Mouse (Mus musculus) left cerebral cortex, adult 18-20 months (tissue): ENCODE measurements at regions not wholly inside any gene's neighbourhood (a gene's known extent, or its start where the extent isn't known, plus 50 kb on each side); places are given as distances from the start of the nearest gene placed in this dataset.
"Not testable (repeated sequence)": the region's sequence is repeated elsewhere in the genome, so short reads cannot be mapped to it uniquely, and the experiment has no call there.

Experiments used
- DNase-seq, 2 experiments: peaks; one replicate each; pipeline ENCODE4 v3.0.0; 2021 to 2022; ENCODE audit warnings: low spot score in 2 of 2, mixed read lengths in 1 of 2

DNA sequence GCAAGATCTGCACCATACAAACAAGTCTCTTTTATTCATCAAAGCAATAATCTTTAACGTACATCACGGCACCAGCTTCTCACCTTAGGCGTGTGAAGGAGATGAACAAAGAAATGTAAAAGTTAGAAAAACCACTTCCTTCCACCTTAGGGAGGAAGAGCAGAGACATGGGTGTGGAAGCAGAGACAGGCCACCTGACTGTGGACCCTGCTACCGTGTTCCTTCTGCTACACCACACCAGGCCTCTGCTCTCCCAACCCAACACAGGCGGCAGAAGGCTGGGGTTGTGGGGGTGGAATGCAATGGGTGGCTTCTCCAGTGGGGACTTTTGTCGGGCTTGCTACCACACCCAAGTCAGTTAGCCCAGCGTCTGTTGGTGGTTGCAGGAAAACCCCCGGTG is 540.2 kb upstream of the Gm10131 start:
- DNase-seq = no peak

DNA sequence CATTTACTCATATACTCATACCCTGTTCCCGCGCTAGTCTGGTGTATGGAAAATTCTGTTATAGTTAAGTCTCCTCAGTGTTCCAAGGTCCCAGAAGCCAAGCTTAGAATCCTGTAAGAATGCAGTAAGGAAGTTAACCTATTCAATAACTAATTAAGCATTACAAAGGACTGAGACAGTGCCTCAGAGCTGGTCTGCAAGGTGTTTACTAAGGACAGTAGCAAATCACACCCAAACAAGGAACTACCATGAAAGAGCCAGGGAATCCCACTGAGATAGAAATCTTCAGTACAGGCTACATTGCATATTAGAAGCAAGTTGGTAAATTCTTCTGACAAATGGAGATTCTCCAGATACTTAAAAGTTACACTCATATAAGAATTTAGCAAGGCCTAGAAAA is 516.7 kb upstream of the Gm10131 start:
- DNase-seq = not testable (repeated sequence)

DNA sequence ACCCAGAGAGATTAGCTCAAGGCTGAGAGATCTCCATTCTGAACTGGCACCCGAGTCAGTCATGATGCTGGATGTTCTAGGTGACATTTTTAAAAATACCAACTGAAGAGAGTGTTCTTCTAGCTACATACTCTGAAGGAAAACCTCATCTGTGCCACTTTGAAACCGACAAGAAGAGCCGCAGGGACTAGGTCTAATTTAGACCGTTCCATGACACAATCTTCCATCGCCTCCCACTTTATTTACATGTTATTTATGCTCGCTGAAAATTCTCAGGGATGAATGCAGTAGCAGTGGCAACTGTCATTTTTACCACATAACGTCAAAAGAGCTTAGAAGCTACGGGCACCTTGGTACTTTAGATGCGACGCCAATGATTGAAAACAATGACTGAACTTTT is 514.1 kb upstream of the Gm10131 start:
- DNase-seq = no peak

DNA sequence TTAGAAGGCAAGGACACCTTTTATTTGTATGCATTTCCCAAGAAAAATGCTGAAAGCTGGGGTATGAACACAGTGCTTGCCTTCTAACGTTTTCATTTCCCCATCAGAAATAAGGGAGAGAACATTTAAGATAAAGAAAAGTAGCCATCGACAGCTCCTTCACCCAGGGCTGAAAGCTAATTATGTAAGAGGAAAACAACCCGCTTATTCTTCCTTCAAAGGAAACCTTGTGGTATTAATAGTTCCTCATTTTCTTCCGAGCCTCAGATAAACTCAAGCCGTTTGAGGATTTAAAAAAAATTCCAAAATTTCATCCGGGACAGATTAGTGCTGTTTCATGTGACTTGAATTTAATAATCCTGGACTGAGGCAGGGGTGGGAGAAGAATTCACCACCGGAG is 512.2 kb upstream of the Gm10131 start:
- no peak for DNase-seq

DNA sequence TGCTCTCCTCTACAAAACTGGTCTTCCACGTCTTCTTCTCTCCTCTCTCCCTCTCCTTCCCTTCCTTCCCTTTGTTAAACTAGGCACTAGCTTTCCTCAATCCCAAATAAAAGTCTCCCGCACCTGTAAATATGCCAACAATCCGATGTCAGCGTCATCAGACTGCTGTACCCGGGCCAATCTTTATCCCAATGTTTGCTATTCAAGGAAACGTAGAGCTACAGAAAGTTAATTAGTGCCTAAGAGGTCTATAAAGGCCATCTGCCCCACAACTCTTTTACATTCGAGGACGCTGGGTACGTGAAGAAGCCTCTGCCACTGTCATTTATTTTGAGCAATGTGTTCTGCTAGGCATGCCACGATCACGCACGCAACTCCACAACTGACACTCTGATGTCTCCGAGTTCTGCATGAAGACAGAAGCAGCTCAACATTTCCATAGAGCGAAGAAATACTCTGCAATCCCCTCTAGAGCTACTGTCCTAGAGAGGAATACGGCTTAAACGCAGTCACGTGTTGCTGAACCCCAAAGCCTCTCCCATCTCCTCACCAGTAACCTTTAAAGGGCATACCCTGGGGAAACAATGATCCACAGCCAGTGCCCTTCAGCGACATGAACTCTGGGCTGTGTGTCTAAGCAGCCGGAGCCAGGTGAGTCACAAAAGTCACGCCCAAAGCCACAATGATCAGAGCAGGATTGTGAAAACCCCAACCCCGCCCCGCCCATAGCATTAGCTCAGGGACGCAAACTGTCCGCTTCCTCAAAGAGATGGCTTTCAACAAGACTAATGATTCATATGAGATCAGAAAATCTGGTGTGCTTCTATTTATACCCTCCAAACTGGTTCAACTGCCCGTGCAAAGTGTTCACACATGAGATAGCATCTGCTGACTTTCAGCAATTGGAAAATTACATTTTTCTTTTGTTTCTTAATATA is 510.9 kb upstream of the Gm10131 start:
- DNase-seq = no peak

DNA sequence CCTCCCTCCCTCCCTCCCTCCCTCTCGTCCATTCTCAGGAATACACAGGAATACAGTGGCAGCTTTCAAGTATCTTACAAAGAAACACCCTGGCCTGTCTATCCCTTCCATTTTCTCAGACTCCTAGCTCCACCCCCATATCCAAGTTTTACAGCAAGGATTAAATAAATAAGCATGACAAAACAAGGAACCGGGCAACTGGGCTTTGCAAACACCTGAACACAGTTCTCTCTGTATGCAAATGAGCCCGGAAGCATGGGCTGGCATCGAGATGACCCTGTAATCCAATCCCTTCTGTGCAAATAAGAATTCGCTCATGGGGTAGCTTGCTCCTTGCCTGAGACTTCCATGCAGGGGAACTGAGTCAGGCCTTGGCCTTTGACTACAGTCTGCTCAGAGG is 506.5 kb upstream of the Gm10131 start:
- no peak for DNase-seq

DNA sequence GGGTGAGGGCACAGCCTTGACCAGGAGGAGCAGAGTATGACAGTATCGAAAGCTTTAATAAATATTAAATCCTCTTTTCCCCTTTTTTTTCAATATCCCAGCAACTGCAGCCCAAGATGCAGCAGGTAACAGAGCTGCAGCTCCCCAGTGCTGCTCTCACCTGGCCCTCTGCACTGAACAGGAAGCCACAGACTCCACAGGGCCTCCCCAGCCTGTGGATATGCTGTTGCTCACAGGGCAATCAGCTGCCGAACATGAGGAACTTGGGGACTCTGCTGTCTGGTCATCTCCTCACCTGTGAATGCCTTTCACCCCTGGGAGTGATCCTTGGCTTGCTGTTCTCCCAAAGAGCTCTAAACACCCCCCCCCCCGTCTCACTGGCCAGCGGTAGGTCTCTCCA is 503.4 kb upstream of the Gm10131 start:
- DNase-seq = no peak

DNA sequence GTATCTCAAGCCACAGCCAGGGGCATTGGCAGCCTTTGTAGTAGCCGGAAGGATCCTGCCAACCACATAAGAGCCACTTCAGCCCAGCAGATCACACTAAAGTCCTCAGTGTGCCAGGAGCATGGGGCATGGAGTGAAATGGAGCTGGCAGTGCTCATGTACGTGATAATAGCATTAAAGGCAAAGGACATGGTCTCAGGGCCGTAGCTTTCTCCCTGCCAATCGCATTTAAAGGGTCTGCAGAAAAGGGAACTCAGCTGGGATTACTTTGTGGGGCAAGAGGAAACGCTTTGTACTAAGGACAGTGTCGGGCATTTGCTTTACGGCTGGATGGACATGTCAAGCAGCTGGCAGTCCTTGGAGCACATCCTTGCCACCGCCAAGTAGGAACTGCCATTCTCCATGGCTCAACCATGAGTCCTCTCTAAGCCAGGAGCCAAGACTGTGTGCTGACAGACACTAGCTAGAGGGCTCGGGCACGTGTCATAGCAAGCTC is 502.5 kb upstream of the Gm10131 start:
- DNase-seq = no peak

DNA sequence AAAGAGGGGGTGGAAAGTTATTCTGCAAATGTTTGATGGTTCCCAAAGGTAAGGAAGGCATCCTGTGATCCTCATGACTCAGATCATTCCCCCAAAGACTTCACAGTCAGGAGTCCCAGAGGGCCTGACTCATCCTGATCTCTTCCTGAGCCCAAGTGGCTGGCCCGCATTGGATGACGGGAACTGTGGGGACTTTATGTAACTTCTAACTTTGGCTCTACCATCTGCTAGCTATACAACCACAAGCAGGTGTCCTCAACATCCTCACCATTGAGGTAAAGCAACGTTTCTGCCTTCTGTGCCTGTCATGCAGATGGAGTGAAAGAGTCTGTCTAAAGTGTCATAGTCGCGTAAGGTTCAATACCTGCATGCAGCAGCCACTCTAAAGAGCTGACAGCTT is 501.6 kb upstream of the Gm10131 start:
- peak; percentile 52 for DNase-seq

DNA sequence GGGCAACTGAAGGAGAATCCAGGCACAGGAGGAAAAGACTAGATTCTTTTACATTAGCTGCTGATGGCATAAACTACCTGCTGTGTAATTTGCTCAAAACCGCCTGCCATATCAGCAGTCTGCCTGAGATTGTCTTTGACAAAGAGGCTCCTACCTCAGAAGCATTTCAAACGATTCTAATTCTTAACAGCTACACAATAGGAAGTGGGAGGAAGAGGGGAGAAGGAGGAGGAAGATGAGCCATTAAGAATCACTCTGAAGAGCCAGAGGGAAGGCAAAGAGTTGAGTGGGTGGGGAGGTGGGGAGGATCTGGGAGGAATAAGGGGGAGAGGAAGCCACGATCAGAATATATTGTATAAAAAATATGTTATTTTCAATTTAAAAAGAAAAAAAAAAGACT is 500.9 kb upstream of the Gm10131 start:
- DNase-seq = no peak

DNA sequence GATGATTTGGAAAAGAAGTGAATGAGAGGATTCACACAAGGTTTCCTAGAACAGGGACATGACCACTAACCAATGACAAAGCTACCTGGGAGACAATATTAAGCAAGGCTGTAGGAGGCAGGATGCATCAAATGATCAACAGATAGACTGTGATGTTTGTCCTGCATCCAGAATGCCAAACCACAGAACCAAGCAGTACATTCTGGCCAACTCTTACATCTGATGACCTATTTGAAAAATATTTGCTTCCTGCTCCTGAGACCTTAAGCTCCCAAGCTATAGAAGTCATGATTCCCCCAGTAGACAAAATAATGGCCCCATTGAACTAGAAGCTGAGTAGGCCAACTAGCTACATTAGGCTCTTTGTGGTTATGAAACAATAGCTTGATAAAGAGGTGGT is 498.6 kb upstream of the Gm10131 start:
- DNase-seq = no peak

DNA sequence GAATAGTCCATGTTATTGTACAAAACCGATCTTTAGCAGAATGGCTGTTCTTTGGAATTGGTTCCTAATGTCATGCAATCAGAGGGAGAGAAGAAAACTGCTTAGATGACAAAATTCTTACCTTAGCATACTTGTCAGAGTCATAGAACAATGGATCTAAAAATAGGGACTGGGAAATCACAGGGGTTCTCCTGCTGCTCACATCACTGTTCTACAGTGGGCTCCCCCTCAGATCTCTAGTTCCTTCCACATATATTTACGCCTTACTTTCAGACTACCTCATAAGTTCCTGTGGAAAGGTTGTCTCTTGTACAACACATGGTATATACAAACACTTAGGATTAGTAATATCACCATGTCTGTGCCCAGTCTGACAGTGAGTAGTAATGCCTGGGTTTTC is 495.9 kb upstream of the Gm10131 start:
- DNase-seq = no peak

DNA sequence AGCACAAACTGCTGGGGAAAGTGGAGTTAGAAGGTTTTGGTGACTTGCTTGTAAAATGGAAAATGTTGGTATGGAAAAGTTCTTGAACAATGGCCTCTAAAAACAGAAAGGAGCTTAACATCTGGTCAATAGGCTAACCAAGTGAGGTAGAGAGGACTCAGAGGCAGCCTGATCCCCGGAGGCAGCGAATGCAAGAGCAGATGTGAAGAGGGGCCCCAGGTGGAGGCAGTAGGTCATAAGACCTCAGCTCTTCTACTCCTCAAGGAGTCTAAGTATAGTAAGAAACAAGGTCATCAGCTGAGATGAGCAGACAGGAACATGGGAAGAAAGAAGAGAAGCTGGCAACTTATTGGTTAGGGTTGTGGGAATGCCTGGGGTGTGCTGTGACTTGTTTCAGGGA is 493.5 kb upstream of the Gm10131 start:
- DNase-seq = no peak

DNA sequence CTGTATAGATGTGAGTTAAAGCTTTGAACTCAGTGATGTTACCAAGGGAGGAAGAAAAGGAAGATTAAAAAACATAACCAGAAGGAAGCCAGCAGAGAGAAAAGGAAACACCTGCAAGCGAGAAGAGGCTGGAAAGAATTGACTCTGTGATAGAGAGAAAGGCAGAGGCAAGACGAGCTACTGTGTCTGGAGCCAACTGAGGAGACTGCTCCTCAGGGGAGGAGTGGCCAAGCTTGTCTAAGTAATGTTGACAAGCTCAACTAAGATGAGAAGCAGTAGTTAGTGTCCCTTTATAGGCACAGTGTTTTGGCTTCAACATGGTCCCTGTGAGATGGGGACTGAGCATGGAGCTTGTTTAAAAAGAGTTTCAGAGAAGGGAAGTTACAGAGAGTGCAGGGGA is 493.0 kb upstream of the Gm10131 start:
- no peak for DNase-seq

DNA sequence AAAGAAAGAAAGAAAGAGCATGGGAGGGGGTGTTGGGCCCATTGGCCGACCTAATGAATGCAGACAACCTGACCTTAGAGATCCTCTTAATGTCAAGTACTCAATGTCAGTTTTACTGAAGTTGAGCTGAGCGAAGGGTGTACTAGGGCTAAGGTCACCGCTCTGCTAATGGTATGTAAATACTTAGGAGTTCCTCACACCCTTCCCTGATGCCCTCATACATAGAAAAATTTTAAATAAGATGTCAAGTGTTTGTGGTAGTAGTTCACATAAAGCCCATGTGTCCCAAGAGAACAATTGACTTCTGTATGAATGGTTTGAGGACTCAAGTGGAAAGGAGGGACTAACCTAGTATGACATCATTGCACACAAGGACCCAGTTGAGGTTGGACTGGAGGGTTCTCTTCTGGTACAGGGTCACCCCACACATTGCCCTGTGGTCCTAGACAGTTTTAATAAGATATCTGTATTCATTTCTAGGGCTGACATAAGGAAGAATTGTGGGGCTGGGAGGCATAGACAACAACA is 490.0 kb upstream of the Gm10131 start:
- no peak for DNase-seq

DNA sequence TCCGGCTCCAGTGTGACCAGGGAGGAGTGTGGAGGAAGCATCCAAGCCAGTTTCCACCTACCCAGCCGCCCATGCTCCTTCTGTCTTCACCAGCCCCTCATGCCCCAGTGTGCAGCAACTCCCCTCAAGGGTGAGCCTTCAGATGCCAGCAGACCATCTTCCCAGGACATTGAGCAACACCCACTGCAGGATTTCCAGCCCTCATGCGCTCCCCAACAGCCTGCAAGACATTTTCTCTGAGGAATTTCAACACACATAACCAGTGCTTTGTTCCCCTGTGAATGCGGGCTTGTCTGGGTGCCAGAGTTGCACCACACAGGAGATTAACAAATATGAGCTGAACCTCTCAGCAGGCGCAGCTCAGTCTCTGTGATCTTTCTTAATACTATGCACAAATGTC is 489.3 kb upstream of the Gm10131 start:
- DNase-seq = peak in 1 of 2 experiments; percentile 19

DNA sequence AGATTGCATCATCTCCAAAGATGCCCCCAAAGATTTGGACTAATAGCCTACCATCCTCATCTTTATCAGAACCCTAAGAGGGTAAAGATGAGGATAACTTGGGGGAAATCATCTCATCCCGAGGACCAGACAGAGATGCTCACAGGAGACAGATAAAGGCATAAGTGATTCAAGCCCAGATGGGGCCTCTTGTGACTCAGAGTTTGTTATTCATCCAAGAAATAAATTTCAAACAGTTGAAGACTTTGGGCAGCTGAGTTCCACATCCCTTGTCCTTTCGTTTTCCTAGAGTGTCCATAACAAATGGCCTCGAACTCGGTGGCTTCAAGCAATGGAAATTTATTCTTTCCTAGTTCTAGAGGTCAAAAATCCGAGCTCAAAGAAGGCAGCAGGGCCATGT is 485.1 kb upstream of the Gm10131 start:
- DNase-seq = peak; percentile 10 to 22

DNA sequence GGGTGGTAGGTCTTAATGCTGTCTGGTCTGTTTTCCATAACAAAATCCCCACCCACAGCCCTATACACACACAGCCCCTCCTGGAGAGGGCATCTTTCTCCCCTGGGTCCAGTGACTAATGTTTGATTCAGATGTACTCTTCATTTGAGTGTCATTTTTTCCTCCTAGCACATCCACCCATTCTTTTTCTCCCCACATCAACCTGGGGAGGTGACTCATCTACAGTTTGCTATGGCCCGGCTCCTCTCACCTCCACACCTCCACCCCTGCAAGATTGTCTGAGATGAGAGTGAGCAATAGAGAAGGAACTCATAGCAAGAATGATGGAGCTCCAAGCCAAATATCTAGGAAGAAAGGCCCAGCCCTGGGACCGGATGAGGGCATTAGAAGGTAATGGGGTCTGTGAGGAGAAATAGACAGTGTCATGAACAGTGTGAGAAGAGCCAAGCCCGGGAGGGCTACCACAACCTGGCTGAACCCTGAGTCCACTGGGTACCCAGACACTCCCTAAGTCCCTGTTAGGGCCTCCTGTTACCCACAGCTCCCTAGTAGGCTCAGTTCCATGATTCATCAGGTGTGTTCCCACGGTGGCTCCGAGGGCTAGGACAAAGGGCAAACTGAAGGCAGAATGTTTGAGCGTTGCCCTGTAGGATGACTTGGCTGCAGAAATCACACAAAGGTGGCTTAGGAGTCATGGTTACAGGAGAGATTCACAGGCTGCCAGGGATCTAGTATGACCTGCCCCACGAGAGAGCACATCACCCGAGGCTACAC is 479.6 kb upstream of the Gm10131 start:
- DNase-seq = no peak

DNA sequence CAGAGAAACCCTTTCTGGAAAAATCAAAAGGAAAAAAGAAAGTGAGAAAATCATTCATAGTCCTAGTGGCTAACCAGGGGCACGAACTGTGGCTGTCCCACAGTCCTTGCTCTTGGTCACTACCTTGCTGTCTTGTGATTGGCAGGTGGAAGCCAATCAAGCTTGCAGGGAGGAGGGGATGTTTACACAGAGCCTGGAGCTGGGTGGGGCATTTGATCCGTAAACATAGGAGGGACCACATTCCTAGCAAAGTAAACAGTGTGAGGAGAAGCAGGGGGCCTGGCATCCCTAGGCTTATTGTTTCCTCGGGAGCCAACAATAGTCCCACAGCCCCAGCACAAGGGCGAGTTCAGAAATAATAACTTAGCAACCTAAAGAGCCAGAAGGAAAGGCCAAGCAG is 466.5 kb upstream of the Gm10131 start:
- no peak for DNase-seq

DNA sequence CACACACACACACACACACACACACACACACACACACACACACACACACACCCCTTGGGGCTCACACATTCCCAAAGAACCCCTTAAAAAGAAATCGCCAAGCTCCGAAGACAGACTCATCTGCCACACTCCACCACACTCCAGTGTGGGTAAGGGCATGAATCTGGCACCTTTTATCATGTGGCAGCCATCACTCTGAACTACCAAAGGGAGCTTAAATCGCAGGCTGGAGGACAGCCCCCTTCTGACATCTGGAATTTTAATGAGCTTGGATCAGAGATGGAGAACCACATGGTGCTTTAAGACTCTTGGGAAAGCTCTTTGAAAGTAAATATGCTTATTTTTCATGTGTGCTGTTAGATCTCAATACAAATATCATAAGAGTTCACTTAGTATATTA is 462.5 kb upstream of the Gm10131 start:
- no peak for DNase-seq

DNA sequence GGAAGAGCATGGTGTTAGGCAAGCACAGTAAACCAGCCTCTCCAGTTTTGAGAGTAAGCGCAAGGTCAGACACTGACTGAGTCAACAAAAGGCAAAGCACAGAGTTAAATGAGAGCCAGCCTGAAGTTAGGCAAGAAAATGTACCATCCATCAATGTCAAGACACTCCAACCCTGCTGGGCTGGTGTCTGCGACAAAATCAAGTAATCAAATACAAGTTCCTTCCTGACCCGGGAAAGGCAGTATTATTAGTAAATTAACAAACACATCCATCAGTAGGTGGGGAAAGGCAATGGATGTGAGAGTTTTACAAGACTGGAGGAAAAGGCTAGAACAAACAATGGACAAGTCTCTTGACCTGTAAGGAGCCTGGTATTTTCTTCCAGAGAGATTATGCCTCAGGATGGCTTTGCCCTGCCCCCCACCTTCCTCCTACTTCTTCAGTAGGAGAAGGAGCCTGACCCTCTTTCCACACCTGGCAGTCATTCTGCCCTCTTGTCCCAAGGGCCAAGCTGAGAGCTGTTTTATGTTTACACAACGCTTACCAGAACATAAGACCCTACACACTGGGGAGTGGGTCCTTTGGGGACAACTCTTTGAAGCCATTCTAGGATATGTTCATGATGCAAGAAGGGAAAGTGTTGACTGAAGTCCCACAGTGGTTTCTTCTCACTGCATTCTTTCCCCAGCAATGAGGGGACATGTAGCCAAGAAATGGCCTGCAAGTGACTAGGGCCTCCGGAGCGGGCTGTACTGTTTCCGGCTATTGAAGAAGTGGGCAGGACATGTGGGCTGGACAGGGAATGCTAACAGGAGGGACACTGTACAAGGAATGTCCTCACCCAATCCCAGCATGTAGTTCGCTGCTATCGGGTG is 461.7 kb upstream of the Gm10131 start:
- no peak for DNase-seq
